Mouse (Mus musculus) right cerebral cortex, postnatal 10 days (tissue): ENCODE measurements around the gene Mrgprb2.

ENCODE experiments used
- DNase-seq, 2 experiments: peaks; one replicate each; pipeline ENCODE4 v3.0.0; 2021; ENCODE audit warnings: low spot score in 2 of 2

Gene Mrgprb2

DNA sequence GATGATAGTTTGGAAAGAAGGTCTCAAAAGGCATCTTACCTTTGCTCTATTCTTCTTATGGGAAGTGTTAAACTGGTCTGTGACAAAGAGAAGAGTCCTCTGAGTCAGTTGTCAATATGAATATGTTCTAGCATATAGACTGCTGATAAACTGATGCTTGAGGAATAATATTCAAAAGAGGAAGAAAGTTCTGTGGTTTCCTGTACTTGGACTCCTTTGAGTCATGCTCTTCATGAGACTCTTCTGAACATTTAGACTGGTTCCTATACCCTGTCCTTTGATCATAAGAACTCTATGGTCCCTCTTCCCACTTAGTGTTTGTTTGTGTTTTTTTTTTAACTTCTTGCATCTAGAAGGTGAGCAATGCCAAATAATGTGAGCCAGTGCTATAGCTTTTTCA is at the start of gene Mrgprb2:
Mrgprb2 (minus strand) TSS at position 101 of the 400 bp plus-strand sequence.
- DNase-seq = no peak
